Mouse (Mus musculus): Measurements from ENCODE around the gene Rec8. TPM values are rescaled to one million over a fixed set of nuclear protein-coding genes. Genes with fewer than 3 reads are reported as not detected.
A peak's percentile ranks its signal among the peaks of the same experiment; 100 is the strongest.

Gene Rec8
- polyA plus RNA-seq, 1 experiment from 2014 or later = 8.2 TPM

GRCm38 (mm10) chr14:55618486-55619195 lies 804 bp downstream of the Rec8 start:
- Histone ChIP-seq H3K36me3 (no peaks in the 10 kb centered on the region), H3K4me2 (replicated peaks) (peak overlapping the region; percentile 52), H3K4me1 (replicated peaks) (peaks cover 4% of the 10 kb centered on the region; the same call in 1 of the 2 replicates), H3K4me3 (replicated peaks) (peak overlapping the region; percentile 23), H3K27me3 (replicated peaks) (no peaks in the 10 kb centered on the region), H3K27ac (no peak overlapping the region), H3K9ac (peak overlapping the region; percentile 32; the same call in 1 of the 2 replicates), H3K9me3 (no peaks in the 10 kb centered on the region)
- peak; percentile 41; the same call in 1 of the 2 replicates for ATAC-seq
- 32% methylated on average over 22 of the region's 22 CpGs for WGBS

DNA sequence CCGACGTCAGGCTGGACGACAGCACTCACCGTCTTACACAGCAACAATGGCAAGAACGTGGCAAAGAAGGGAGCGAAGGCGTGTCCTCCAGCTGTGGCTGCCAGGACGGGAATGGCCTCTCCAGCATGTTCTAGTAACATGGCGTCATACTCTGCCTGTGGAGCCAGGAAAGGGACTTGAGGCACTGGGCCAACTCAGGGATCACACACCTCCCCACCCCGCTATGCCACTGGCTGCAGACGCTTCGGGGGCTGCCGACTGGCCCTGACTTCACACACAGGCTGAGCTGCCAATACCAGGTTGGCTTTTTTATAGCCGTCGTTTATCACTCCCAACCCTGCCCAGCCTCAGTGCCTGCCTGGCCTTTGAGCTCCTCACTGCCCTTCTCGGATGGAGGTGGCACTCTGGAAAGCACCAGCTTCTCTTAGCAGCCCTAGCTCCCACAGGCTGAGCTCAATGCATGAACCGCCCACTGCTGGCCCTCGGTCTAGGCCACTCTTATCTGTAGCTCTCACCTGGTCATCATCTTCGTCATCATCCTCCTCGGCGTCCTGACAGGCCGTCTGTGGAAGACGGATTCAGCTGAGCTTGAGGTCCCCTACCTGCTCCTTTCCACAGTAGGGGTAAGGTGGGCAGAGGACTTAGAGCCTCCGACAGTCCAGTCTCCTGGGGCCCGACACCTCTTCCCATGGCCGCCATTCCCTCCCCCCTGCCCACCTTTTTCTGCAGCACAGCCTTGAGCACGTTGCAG lies 10.4 kb downstream of the Rec8 start:
- Histone ChIP-seq H3K27me3 (replicated peaks) (no peaks in the 10 kb centered on the region), H3K9me3 (no peaks in the 10 kb centered on the region), H3K9ac (no peak overlapping the region), H3K4me2 (replicated peaks) (no peak overlapping the region), H3K36me3 (peaks cover 70% of the 10 kb centered on the region), H3K4me3 (replicated peaks) (no peak overlapping the region), H3K4me1 (replicated peaks) (no peaks in the 10 kb centered on the region), H3K27ac (no peak overlapping the region)
- 83% methylated on average over 27 of the region's 27 CpGs for WGBS
- no peak for ATAC-seq

DNA sequence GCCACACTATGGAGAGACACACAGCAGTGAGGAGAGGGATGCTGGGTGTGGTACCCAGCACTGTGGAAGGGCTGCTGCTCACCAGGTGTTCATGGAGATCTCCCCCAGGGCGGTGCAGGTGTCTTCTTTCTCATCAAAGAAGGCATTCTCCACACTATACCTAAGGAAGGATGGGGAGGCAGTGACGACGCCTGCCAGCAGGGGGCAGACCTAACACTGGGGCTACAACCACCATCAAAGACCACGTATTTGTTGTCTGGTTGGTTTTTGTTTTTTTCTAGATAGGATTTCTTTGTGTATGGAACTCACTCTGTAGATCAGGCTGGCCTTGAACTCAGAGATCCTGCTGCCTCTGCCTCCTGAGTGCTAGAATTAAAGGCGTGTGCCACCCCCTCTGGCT lies 11.5 kb downstream of the Rec8 start:
- Histone ChIP-seq H3K4me3 (replicated peaks) (no peak overlapping the region), H3K27me3 (replicated peaks) (no peaks in the 10 kb centered on the region), H3K36me3 (peaks cover 74% of the 10 kb centered on the region), H3K4me1 (replicated peaks) (no peaks in the 10 kb centered on the region), H3K27ac (no peak overlapping the region), H3K4me2 (replicated peaks) (no peak overlapping the region), H3K9me3 (no peaks in the 10 kb centered on the region), H3K9ac (no peak overlapping the region)
- WGBS = 55% methylated on average over 5 of the region's 5 CpGs
- ATAC-seq = no peak; the same call in 1 of the 2 replicates

GRCm38 (mm10) chr14:55634874-55635522 lies 17.2 kb downstream of the Rec8 start:
- peaks cover 60% of the 10 kb centered on the region for H3K36me3 ChIP-seq

GRCm38 (mm10) chr14:55635523-55636007 lies 17.7 kb downstream of the Rec8 start, which contains the start of gene Ipo4:
Gene Ipo4, minus strand, starts transcription at chr14:55635957.
- H3K9ac ChIP-seq = peak within 1 kb of the TSS; percentile 58
- peak within 1 kb of the TSS; percentile 94 for H3K4me2 ChIP-seq (replicated peaks)
- ATAC-seq = peak; percentile 93
- H3K4me3 ChIP-seq (replicated peaks) = peak within 1 kb of the TSS; percentile 63
- peak within 1 kb of the TSS; percentile 60 for H3K27ac ChIP-seq
- no peaks in the 10 kb centered on the region for H3K4me1 ChIP-seq (replicated peaks)
- H3K27me3 ChIP-seq (replicated peaks) = no peaks in the 10 kb centered on the region
- H3K36me3 ChIP-seq = peaks cover 59% of the 10 kb centered on the region
- no peaks in the 10 kb centered on the region for H3K9me3 ChIP-seq
- WGBS = 1% methylated on average over 33 of the region's 33 CpGs

More at GRCm38 (mm10) chr14:55634874-55635522, 17.2 kb downstream of the Rec8 start:
- peak overlapping the region; percentile 58 for H3K9ac ChIP-seq
- peak overlapping the region; percentile 94 for H3K4me2 ChIP-seq (replicated peaks)
- H3K27ac ChIP-seq = peak overlapping the region; percentile 60
- peak; percentile 67 for ATAC-seq
- H3K27me3 ChIP-seq (replicated peaks) = no peaks in the 10 kb centered on the region
- H3K4me1 ChIP-seq (replicated peaks) = no peaks in the 10 kb centered on the region
- peak overlapping the region; percentile 63 for H3K4me3 ChIP-seq (replicated peaks)
- no peaks in the 10 kb centered on the region for H3K9me3 ChIP-seq
- 3% methylated on average over 23 of the region's 23 CpGs for WGBS

DNA sequence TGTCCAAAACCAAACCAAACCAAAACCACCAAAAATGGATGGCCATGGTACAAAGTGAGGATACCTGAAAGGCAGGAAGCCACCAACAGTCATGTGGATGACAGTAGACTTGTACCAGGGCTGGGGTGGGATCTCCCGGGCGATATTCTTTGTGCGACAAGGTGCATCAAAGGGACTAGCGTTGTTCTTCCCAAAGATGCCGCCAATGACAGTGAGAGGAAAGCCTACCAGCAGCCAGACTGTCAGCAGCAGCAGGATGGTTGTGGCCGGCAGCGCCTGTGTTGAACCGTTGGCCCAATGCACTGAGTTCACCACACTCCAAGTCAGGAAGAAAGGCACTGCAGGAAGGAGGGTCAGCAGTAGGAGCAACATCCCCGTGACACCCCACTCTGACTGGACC lies 20.0 kb downstream of the Rec8 start, which contains the start of gene Gm49378:
Gm49378 (minus strand) TSS at position 101 of the 400 bp plus-strand sequence.
- Histone ChIP-seq H3K4me1 (replicated peaks) (peaks cover 6% of the 10 kb centered on the region), H3K36me3 (peaks cover 47% of the 10 kb centered on the region), H3K9me3 (no peaks in the 10 kb centered on the region), H3K4me2 (replicated peaks) (no peak within 1 kb of the TSS), H3K4me3 (replicated peaks) (no peak within 1 kb of the TSS), H3K9ac (no peak within 1 kb of the TSS), H3K27me3 (replicated peaks) (no peaks in the 10 kb centered on the region), H3K27ac (no peak within 1 kb of the TSS)
- WGBS = 94% methylated on average over 9 of the region's 9 CpGs
- no peak for ATAC-seq

DNA sequence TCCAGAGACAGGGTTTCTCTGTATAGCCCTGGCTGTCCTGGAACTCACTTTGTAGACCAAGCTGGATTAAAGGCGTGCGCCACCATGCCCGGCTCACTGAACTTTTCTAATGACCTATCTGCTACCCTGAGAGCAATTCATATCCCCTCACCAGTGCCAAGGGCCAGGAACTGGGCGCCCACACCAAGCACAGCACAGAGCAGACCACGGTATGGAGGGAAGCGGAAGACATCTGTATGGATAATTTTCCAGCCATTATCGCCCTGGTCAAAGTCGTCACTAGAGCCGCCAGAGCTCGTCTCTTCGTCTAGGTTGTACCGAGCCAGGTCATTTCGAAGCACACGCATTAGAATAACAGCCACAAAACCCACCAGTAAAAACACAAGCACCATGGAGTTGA lies 23.0 kb downstream of the Rec8 start:
- peaks cover 37% of the 10 kb centered on the region for H3K36me3 ChIP-seq
- no peak overlapping the region for H3K9ac ChIP-seq
- H3K27ac ChIP-seq = 0 out of 2 replicates have a peak overlapping the region, but pooled peaks have one; percentile 17
- no peak for ATAC-seq
- H3K4me3 ChIP-seq (replicated peaks) = no peak overlapping the region
- peaks cover 16% of the 10 kb centered on the region for H3K4me1 ChIP-seq (replicated peaks)
- 98% methylated on average over 14 of the region's 14 CpGs for WGBS
- no peaks in the 10 kb centered on the region for H3K27me3 ChIP-seq (replicated peaks)
- H3K4me2 ChIP-seq (replicated peaks) = no peak overlapping the region
- H3K9me3 ChIP-seq = no peaks in the 10 kb centered on the region

DNA sequence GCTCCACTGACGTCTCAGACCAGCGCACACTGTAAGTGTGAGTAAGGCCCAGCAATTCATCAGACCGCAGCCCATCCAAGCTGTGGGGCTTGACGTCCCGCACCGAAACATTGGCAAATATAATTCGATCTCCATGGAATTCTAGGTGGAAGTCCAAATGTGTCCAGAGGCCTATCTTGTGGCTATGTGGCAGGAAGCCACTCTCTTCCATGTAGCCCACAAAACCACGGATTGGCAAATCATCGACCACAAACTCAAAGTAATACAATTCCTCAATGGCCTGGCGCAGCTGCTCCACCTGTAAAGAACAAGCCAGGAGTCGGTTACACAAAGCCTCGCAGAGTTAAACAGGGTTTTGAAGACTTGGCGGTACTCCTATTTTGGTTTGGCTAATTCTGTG lies 23.5 kb downstream of the Rec8 start:
- Histone ChIP-seq H3K4me1 (replicated peaks) (peaks cover 16% of the 10 kb centered on the region), H3K9me3 (no peaks in the 10 kb centered on the region), H3K36me3 (peaks cover 36% of the 10 kb centered on the region), H3K4me3 (replicated peaks) (no peak overlapping the region), H3K9ac (no peak overlapping the region), H3K4me2 (replicated peaks) (no peak overlapping the region), H3K27ac (no peak overlapping the region), H3K27me3 (replicated peaks) (no peaks in the 10 kb centered on the region)
- WGBS = 94% methylated on average over 13 of the region's 13 CpGs
- ATAC-seq = no peak

DNA sequence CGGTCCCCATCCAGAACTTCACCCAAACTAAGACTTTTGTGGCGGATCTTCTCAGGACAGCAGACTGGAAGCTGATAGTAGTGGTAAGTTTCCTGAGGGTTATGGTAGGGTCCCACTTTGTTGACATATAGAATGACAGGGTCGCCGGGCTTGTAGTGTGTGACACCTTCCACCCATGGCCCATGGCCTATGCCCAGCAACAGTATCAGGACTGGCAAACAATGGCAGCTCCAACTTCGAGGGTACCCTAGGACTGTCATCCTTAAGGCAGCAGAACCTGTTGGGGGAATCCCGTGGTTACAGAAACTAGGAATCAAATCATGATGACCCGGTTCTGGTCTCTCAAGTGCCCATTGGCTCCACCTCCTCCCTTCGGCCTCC lies 24.8 kb downstream of the Rec8 start:
- peak; percentile 21; the same call in 1 of the 2 replicates for ATAC-seq
- Histone ChIP-seq H3K4me3 (replicated peaks) (peak overlapping the region; percentile 98), H3K27ac (peak overlapping the region; percentile 97), H3K27me3 (replicated peaks) (no peaks in the 10 kb centered on the region), H3K9me3 (no peaks in the 10 kb centered on the region), H3K4me1 (replicated peaks) (peaks cover 16% of the 10 kb centered on the region), H3K9ac (peak overlapping the region; percentile 99), H3K4me2 (replicated peaks) (peak overlapping the region; percentile 80), H3K36me3 (peaks cover 26% of the 10 kb centered on the region)
- 18% methylated on average over 8 of the region's 8 CpGs for WGBS

- Histone ChIP-seq H3K9me3 (no peaks in the 10 kb centered on the region), H3K36me3 (peaks cover 21% of the 10 kb centered on the region), H3K27me3 (replicated peaks) (no peaks in the 10 kb centered on the region), H3K27ac (peak within 1 kb of the TSS; percentile 97), H3K9ac (peak within 1 kb of the TSS; percentile 99), H3K4me2 (replicated peaks) (peak within 1 kb of the TSS; percentile 80), H3K4me3 (replicated peaks) (peak within 1 kb of the TSS; percentile 98), H3K4me1 (replicated peaks) (peaks cover 16% of the 10 kb centered on the region)
- ATAC-seq = peak; percentile 92
- under 1% methylated on average over 89 of the region's 89 CpGs for whole genome bisulfite sequencing
Measured at GRCm38 (mm10) chr14:55643060-55643907, 25.4 kb downstream of the Rec8 start, which contains the start of gene Tm9sf1. Gene Tm9sf1, minus strand, starts transcription at chr14:55643806.

DNA sequence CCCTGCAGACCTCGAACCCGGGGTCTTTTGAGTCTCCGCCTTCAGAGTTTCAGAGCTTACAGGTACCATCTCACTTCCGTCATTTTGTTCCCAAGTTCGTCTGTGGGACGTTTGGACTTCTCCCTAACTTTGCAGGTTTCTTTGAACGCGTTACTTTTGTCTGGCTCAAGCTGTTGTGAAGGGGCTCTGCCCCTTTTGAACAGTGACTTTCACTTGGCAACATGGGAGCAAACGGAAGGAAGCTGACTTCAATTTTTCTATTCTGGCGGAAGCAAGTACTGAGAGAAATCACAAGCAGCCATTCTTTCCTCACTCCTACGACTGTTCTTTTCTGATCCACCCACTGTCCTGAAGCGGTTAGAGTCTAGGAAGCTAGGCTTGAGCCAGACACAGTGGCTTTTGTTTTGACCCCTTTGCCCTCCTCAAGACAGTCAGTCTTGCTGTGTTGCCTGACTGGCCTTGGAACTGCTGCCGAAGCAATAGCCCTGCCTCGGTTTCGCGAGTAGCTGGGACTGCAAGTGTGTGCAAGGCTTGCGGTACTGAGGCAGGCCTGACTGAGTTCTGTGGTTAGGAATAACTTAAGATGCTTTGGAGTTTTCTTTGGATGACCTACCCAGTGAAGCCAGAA lies 26.5 kb downstream of the Rec8 start:
- no peaks in the 10 kb centered on the region for H3K9me3 ChIP-seq
- WGBS = 14% methylated on average over 17 of the region's 17 CpGs
- H3K36me3 ChIP-seq = peaks cover 15% of the 10 kb centered on the region
- no peaks in the 10 kb centered on the region for H3K27me3 ChIP-seq (replicated peaks)
- peak overlapping the region; percentile 98 for H3K4me3 ChIP-seq (replicated peaks)
- peak overlapping the region; percentile 99 for H3K9ac ChIP-seq
- H3K4me2 ChIP-seq (replicated peaks) = peak overlapping the region; percentile 80
- peak overlapping the region; percentile 97 for H3K27ac ChIP-seq
- H3K4me1 ChIP-seq (replicated peaks) = peaks cover 16% of the 10 kb centered on the region
- no peak for ATAC-seq

All from intestine, embryonic 15.5 days (tissue).